Mouse (Mus musculus): ENCODE data around the gene Trim41. TPM values are rescaled to one million over a fixed set of nuclear protein-coding genes. Genes with fewer than 3 reads are reported as not detected.
"Not testable (repeated sequence)": the region's sequence is repeated elsewhere in the genome, so short reads cannot be mapped to it uniquely, and the experiment has no call there.

Trim41 gene
- total RNA-seq (2022), result 10 to 100 TPM; 13.7 to 25.0 (median 20.8) TPM

- DNase-seq (ENCODE audit: low spot score in 2 of 2), result peak; percentile 98 to 99
Measured at GRCm38 (mm10) chr11:48816800-48817665, at the start of gene Trim41. Gene Trim41, minus strand, starts transcription at chr11:48817353.

DNA sequence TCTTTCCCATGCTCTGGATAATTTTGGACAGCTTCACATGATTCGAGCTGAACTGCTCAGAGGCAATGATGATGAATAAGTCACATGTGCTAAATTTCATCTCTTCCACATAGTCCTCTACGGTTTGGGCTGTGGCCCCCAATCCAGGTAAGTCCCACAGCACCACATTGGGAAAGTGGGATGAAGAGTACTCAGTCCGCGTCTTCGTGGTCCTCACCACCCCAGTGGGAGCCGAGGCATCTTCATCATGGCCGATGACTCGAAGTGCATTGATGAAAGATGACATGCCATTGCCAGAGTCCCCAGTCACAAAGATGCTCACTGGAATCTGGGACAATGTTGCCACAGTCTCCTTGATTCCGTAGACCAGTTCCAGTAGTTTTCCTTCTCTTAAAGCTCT, 49.3 kb upstream of the Trim41 start:
- no peak for DNase-seq (ENCODE audit: low spot score in 2 of 2)

DNA sequence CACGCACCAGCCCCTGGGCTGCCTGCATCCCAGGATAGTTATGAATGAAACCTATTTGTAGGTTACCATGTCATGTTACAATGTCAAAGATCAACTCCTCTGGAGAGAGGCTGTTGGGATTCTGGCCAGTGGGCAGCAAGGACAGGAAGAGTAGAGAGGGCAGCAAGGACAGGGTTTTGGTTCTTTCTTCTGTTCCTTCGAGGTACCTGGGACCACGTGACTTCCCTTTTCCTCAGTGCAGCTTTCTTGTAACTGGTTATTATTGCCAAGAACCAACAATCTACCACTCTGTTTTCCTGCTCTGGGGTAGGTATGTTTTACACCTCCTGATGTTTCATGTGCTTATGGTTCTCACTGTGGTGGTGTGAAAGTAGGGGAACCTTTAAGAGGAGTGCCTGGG, 46.7 kb upstream of the Trim41 start:
- DNase-seq (ENCODE audit: low spot score in 2 of 2), result no peak

- no peak for DNase-seq (ENCODE audit: low spot score in 2 of 2)
Measured at GRCm38 (mm10) chr11:48862784-48863319, 45.7 kb upstream of the Trim41 start.

DNA sequence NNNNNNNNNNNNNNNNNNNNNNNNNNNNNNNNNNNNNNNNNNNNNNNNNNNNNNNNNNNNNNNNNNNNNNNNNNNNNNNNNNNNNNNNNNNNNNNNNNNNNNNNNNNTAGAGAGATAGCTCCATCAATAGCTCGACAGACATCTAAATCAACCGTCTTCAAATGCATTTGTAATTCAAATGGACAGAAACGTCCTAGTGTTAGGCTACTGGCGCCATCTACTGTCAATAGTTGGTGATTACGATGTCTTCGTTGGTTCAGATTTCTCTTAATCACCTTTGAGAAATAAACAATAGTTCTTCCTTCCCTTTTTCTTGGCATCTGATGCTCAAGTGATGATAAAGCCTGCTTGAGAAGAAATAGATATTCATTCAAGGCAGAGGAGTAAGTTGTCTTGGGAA, 41.9 kb upstream of the Trim41 start:
- no peak for DNase-seq (ENCODE audit: low spot score in 2 of 2)

- DNase-seq (ENCODE audit: low spot score in 2 of 2), result peak; percentile 81
Measured at GRCm38 (mm10) chr11:48853474-48854180, 36.5 kb upstream of the Trim41 start.

- no peak for DNase-seq (ENCODE audit: low spot score in 2 of 2)
Measured at GRCm38 (mm10) chr11:48852624-48853473, 35.7 kb upstream of the Trim41 start.

DNA sequence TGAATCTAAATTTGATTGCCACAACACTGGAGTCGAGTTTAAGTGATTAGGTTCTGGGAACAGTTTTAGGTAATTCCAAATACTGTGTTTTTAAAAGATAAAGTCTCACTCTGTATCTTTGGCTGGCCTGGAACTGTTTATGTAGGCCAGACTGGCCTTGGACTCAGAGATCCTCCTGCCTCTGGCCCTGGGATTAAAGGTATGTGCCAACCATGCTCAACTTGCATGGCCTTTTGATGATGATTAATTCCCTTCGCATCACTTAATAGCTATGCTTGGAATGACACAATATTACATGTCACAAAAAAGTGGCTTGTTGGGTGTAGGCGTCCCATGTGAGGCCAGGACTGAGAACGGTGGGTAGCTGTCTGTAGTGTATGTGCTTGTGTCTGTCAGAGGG, 35.0 kb upstream of the Trim41 start:
- DNase-seq (ENCODE audit: low spot score in 2 of 2), result no peak

DNA sequence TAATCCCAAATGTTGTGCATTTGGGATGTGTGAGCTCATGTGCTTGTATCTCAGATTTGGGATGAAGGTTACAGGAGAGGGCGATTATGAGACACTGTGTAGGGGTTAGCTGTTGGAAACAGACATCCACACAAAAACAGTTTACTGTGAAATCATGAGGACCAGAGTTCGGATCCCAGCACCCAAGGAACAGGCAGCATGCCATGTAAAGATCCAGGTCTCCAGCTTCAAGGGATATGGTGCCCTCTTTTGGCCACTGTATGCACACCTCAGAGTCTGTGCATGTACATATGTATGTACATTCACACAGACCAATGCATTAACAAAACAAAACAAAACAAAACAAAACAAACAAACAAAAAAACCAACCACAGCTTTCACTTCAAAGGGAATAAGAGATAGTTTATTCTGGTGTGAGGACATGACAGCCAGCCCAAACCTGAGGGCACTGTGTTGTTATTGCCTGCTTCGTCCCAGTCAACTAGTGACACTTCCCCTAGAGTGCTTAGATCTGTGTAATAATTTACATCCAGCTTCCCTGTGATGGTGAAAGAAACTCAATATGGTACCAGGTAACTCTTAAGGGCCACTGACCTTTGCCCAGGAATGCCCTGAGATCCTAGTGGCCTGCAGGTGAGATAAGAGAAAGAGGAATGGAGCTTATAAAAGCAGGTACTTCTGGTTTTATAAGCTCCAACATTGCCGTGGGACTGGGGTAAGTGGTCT, 34.3 kb upstream of the Trim41 start:
- DNase-seq (ENCODE audit: low spot score in 2 of 2), result no peak

DNA sequence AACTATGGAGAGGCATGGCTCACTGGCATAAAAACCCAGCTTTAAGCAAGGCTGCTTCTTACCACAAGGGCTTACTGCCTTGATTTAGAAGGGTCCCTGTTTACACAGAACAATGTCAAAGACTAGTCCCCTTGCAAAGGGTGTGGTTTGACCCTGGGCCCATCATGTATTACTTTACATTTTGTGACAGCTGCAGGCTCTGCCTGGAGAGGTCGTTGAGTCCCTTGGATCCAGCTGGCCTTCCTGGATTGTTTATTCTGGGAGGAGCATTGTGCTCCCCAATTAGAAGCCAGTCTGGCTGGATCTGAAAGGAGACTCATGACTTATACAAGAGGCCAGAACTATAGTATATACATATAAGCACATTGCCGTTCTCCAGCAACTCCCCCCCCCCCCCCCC, 33.1 kb upstream of the Trim41 start:
- DNase-seq (ENCODE audit: low spot score in 2 of 2), result no peak

DNA sequence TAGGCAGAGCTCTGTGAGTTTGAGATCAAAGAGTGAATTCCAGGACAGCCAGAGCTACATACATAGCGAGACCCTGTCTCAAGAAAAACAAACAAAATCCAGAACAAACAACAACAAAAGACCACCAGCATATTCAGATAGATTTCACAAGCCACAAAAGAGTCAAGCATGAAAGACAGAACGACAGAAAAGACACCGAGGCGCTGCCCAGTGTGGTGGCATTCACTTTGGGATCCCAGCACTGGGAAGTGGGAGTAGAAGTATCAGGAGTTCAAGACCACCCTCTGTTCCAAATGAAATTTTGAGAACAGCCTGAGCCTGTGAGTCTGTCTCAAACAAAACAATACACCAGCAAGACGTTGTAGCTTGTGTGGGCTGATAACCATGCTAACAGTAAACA, 29.7 kb upstream of the Trim41 start:
- no peak for DNase-seq (ENCODE audit: low spot score in 2 of 2)

DNA sequence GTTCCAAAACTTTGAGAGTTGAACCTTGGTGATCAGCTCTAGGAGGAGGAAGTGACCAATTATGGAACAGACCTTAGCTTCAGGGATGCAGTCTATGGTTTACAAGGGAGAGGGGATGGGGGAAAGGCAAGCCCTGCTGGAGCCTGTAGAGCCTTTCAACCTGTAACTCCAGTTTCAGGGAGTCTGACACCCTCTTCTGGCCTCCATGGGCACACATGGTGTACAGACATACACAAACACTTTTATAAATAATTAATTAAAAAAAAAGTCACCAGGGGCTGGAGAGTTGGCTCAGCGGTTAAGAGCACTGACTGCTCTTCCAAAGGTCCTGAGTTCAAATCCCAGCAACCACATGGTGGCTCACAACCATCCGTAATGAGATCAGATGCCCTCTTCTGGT, 29.2 kb upstream of the Trim41 start:
- not testable (repeated sequence) for DNase-seq (ENCODE audit: low spot score in 2 of 2)

DNA sequence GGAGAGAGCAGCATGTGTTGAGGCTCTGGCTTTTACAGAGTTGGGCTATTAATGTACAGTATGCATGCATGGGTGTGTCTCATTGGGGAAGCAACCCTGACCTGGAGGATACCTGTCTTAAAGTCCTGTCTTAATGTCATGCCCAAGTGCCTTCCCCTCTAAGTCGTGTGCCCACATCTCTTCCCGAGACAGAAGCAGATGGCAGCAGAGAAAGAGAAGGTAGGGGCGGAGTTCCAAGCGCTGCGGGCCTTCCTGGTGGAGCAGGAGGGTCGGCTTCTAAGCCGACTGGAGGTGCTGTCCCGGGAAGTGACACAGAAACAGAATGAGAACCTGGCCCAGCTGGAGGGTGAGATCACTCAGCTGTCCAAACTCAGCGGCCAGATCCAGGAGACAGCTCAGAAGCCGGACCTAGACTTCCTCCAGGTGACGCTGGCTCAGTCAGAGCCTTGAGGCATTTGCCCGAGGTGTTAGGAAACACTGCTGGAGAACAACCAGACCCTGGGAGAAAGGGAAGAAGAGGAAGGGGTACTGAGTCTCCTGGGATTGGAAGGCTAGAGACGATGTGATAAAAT, 28.2 kb upstream of the Trim41 start:
- DNase-seq (ENCODE audit: low spot score in 2 of 2), result peak in 1 of 2 experiments; percentile 38

- DNase-seq (ENCODE audit: low spot score in 2 of 2), result no peak
Measured at GRCm38 (mm10) chr11:48844309-48844708, 27.2 kb upstream of the Trim41 start.

- DNase-seq (ENCODE audit: low spot score in 2 of 2), result no peak
Measured at GRCm38 (mm10) chr11:48843202-48843601, 26.0 kb upstream of the Trim41 start.

GRCm38 (mm10) chr11:48842378-48842792, 25.2 kb upstream of the Trim41 start:
- DNase-seq (ENCODE audit: low spot score in 2 of 2), result no peak

GRCm38 (mm10) chr11:48841213-48841612, 24.1 kb upstream of the Trim41 start:
- DNase-seq (ENCODE audit: low spot score in 2 of 2), result no peak

DNA sequence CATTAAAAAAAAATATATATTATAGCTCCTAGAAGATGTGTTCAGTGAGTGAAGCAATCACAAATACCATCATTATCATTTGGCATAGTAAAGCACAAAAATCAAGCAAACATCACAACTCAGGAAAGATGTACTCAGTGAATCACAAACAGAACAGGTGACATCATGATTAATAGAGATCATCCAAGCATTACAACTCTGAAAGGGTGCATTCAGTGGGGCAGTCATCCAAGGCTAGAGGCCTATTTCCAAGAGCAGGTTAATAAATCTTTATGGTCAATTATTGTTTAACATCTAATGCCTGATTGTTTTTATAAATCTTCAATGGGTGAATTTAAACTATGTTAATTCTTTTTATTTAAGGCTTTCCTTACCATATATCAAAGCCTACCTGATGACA, 23.7 kb upstream of the Trim41 start:
- DNase-seq (ENCODE audit: low spot score in 2 of 2), result no peak

- DNase-seq (ENCODE audit: low spot score in 2 of 2), result no peak
Measured at GRCm38 (mm10) chr11:48838879-48839680, 21.9 kb upstream of the Trim41 start.

All from gastrocnemius, adult 8-10 months (tissue).